Mouse (Mus musculus) limb, embryonic 10.5 days (tissue): Measurements from ENCODE around the gene Scgb1a1. TPM values are rescaled to one million over a fixed set of nuclear protein-coding genes. Genes with fewer than 3 reads are reported as not detected.
"Not testable (repeated sequence)": the region's sequence is repeated elsewhere in the genome, so short reads cannot be mapped to it uniquely, and the experiment has no call there.

Source experiments
- DNase-seq: peaks from one replicate; pipeline ENCODE4 v3.0.0-alpha.2; 2017; ENCODE audit warnings: low spot score
- H3K27ac ChIP-seq: fragments of 300-500 bp; sonication (generic); 2 replicates; pipeline ENCODE4 v1.5.1; 2016; ENCODE audit warnings: mild to moderate bottlenecking
- H3K27me3 ChIP-seq: fragments of 300-500 bp; sonication (generic); 2 replicates; pipeline ENCODE4 v1.6.1; 2016; ENCODE audit warnings: low read depth, mild to moderate bottlenecking; ENCODE audit not compliant: poor library complexity, severe bottlenecking
- H3K36me3 ChIP-seq: fragments of 300-500 bp; sonication (generic); 2 replicates; pipeline ENCODE4 v1.6.1; 2016; ENCODE audit warnings: mild to moderate bottlenecking, moderate library complexity
- H3K4me1 ChIP-seq: fragments of 300-500 bp; sonication (generic); 2 replicates; pipeline ENCODE4 v1.6.1; 2016
- H3K4me3 ChIP-seq: fragments of 300-500 bp; sonication (generic); 2 replicates; pipeline ENCODE4 v1.5.1; 2016; ENCODE audit warnings: mild to moderate bottlenecking, moderate library complexity
- H3K9me3 ChIP-seq: fragments of 300-500 bp; sonication (generic); replicated peaks from 2 replicates; pipeline ENCODE4 v1.6.1; 2016; ENCODE audit warnings: mild to moderate bottlenecking
- WGBS: fragments of 180-500 bp; shearing (Covaris S2); methylation state at CpG from one replicate; pipeline ENCODE4 v1.1.7; 2016; 5-methylcytosine and 5-hydroxymethylcytosine counted together
- polyA plus RNA-seq: library from polyadenylated mRNA; unstranded; fragments of >200 nt; fragmentation: Nextera tagmentation; extraction: Ambion mirVana; gene quantifications from 2 replicates; pipeline ENCODE4 v1.2.1, GENCODE M21; 2016

Gene Scgb1a1
- polyA plus RNA-seq, 1 experiment from 2014 or later: not detected

- Histone ChIP-seq H3K4me3 (no peak overlapping the region), H3K27ac (no peak overlapping the region), H3K27me3 (no peaks in the 10 kb centered on the region), H3K9me3 (no peaks in the 10 kb centered on the region), H3K36me3 (no peaks in the 10 kb centered on the region), H3K4me1 (peaks cover 7% of the 10 kb centered on the region)
- no peak for DNase-seq
Observed at GRCm38 (mm10) chr19:9057679-9058078, 30.1 kb downstream of the Scgb1a1 start.

DNA sequence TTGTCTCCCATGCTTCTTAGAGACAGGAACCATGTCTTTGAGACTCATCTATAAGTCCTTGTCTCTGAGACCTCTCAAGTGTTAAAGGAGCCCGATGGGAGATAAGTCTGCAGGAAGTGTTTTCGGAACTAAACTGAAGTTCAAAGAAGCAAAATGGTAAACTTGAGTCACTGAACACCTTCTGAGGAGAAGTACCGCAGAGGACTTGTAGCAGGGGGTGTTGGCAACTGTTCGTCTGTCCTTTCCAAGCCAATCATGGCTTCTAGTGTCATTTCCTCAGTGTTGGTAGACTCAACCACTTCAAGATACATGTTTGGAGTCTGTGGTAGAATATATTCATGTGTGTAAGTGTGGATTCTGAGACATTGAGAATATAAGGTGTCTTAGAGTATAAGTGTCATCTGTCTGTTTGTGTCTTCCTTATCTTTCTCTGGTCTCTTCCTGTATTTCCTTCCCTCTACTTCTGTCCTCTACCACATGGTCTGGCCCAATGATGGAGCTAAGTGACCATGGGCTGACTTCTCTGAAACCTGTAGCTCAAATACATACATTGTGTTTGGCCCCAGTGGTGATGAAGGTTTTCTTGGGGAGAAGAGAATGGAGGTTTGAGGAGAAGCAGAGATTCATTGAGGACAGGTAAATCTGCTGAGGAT lies 31.9 kb downstream of the Scgb1a1 start:
- 88% methylated on average over 4 of the region's 4 CpGs for WGBS
- Histone ChIP-seq H3K27ac (no peak overlapping the region), H3K4me3 (no peak overlapping the region), H3K36me3 (no peaks in the 10 kb centered on the region), H3K9me3 (no peaks in the 10 kb centered on the region), H3K27me3 (no peaks in the 10 kb centered on the region), H3K4me1 (peaks cover 9% of the 10 kb centered on the region)
- DNase-seq: no peak

DNA sequence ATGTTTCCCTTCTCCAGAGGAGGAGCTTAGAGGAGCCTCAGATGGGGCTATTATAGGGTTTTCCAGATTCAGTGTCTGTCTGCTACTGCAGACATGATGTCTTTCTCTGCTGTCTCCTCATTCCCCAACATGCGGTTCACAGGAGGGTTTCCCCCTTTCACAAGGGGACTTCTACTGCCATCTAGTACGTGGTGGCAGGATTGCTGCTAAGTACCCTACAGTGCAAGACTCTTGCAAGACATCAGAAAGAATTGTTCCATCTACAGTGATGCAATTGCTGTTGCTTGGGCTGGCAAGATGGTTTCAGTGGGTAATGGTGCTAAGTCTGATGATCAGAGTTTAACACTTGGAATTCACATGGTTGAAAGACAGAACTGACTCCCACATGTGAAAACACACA lies 32.6 kb downstream of the Scgb1a1 start:
- no peak overlapping the region for H3K27ac ChIP-seq
- peaks cover 9% of the 10 kb centered on the region for H3K4me1 ChIP-seq
- no peak for DNase-seq
- H3K27me3 ChIP-seq: no peaks in the 10 kb centered on the region
- 30% methylated on average over 2 of the region's 2 CpGs for WGBS
- no peaks in the 10 kb centered on the region for H3K36me3 ChIP-seq
- H3K4me3 ChIP-seq: no peak overlapping the region
- H3K9me3 ChIP-seq: no peaks in the 10 kb centered on the region

GRCm38 (mm10) chr19:9052803-9053431 lies 34.8 kb downstream of the Scgb1a1 start:
- H3K27me3 ChIP-seq: no peaks in the 10 kb centered on the region
- no peaks in the 10 kb centered on the region for H3K36me3 ChIP-seq
- no peaks in the 10 kb centered on the region for H3K9me3 ChIP-seq
- 42% methylated on average over 6 of the region's 6 CpGs for WGBS
- DNase-seq: no peak
- H3K4me1 ChIP-seq: peaks cover 9% of the 10 kb centered on the region
- no peak overlapping the region for H3K4me3 ChIP-seq
- H3K27ac ChIP-seq: peak overlapping the region; percentile 50; the same call in 1 of the 2 replicates

- WGBS: 91% methylated on average over 4 of the region's 4 CpGs
- not testable (repeated sequence) for H3K27me3 ChIP-seq, DNase-seq, H3K9me3 ChIP-seq, H3K4me3 ChIP-seq, H3K36me3 ChIP-seq, H3K27ac ChIP-seq
- peaks cover 13% of the 10 kb centered on the region for H3K4me1 ChIP-seq
Observed at GRCm38 (mm10) chr19:9051985-9052384, 35.8 kb downstream of the Scgb1a1 start.

DNA sequence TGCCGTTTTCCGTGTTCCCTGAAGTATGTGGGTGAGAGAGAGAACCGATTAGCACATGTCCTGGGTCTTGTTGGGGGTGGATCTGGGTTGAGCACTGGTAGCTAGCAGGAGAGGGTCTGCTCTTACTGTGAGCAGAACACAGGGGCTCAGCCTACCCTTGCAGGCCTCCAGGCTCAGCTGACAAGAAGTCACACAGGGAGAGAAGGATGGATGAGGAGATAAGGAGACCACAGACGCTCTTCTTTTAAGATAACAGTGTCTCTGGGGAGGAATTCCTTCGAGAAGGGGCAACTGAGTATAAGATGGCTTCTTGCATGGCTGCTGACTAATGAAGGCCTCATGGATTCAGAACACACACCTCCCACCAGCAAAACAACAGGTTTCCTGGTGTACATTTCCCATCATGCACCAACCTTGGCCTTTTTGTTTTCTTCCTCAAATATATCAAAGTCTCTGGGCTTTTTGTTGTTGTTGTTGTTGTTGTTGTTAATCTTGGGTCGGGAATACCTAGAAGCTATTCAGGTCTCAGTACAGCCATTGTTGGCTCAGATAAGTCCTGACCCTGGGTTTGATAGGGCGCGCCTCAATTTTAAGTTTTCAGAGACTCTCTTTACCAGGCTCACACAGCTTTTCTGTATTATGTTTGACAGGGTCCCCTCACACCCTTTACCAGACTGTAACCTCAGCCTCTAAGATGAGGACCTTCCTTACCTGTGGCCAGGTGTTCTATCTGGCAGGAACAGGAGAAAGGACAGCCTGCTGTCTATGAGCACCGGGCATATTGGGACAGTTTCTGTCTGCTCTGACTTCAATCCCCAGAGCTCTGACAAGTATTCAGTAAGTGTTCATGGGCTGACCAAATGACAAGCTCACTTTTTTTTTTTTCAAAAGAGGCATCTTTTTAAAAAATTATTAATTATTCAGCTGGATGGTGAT lies 37.2 kb downstream of the Scgb1a1 start:
- Histone ChIP-seq H3K36me3 (no peaks in the 10 kb centered on the region), H3K4me1 (peaks cover 13% of the 10 kb centered on the region), H3K27ac (no peak overlapping the region), H3K27me3 (no peaks in the 10 kb centered on the region), H3K4me3 (no peak overlapping the region), H3K9me3 (no peaks in the 10 kb centered on the region)
- no peak for DNase-seq
- WGBS: 65% methylated on average over 9 of the region's 9 CpGs

DNA sequence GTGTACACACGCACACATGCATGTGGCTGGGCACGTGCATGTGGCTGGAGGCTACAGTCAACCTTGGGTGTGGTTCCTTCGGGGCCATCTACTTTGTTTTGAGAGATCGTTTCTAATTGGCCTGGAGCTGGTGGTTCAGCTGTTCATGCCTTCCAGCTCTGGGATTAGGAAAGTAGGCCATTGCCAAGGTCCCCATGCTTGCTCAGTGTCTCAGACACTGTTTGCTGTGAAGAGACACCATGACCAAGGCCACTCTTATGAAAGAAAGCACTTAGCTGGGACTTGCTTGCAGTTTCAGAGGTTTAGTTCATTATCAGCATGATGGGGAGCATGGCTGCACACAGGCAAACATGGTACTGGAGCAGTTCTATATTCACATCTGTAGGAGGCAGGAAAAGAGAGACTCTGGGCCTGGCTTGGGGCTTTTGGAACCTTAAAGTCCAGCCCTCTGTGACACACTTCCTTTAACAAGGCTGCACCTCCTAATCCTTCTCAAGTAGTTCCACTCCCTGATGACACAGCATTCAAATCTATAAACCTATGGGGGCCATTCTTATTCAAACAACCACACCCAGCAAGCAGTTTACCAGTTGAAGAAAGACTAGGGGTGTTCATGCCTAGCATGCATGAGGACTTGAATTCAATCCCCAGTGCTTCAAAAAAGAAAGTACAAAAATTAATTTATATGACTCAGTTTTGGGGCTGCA lies 38.6 kb downstream of the Scgb1a1 start:
- DNase-seq: no peak
- WGBS: 95% methylated on average over 4 of the region's 4 CpGs
- H3K4me1 ChIP-seq: peaks cover 13% of the 10 kb centered on the region
- no peaks in the 10 kb centered on the region for H3K27me3 ChIP-seq
- no peak overlapping the region for H3K27ac ChIP-seq
- H3K4me3 ChIP-seq: no peak overlapping the region
- no peaks in the 10 kb centered on the region for H3K9me3 ChIP-seq
- H3K36me3 ChIP-seq: no peaks in the 10 kb centered on the region

DNA sequence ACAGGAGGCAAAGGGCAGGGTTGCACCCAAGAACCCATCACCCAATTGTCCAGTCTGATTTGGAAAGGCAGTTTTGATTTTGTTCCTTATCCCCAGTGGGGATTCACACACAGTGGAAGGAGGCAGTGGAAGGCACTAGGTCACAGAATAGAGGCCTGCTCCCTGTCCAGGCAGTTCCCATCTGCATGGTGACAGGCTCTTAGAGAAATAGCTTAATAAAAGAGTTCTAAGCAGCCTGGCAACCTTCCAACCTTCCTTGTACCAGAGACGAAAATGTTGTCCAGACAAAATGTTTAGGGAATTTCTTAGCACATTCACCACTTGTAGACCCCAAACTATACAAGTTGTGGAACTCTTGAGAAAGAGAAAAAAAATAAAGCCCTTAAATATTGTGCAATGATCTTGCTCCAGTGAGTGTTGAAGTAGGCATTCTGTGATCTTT lies 39.8 kb downstream of the Scgb1a1 start:
- Histone ChIP-seq H3K27ac (0 out of 2 replicates have a peak overlapping the region, but pooled peaks have one; percentile 34), H3K4me3 (no peak overlapping the region), H3K27me3 (no peaks in the 10 kb centered on the region), H3K4me1 (peaks cover 9% of the 10 kb centered on the region), H3K36me3 (no peaks in the 10 kb centered on the region), H3K9me3 (no peaks in the 10 kb centered on the region)
- no peak for DNase-seq
- WGBS: 86% methylated on average over 1 of the region's 1 CpGs

DNA sequence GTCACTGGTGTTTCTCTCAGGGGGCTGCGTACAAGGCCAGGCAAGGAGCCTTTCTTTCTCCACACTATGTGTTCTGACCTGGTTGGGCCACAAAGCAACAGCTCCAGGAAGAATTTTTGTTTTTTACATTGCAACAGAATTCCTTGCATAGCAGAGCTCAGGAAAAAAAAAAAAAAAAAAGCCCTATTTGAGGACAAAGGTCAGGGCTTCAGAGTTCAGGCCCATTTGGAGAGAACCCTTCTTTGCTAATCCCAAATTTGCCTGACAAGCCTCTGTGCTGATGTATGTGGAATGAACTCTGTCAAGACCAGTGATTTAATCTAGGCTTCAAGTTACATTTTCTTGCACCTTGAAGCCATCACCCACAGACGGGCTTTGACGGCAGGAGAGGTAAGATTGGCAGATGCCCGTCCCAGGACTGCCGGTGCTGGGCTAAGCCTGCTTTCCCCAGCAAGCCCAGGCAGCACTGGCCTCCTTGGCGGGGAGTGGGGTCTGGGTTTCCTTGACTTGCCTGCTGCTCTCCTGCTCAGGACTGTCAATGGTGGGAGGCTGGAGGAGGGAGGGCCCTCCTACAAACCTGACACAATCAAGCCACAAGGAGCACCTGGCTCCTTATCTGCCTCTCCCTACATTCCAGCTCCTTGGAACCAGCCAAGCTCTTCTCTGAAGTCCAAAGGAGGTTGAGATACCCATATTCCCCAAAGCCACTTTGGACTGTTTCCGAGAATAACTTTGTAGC lies 40.4 kb downstream of the Scgb1a1 start:
- Histone ChIP-seq H3K27ac (0 out of 2 replicates have a peak overlapping the region, but pooled peaks have one; percentile 34), H3K9me3 (no peaks in the 10 kb centered on the region), H3K27me3 (no peaks in the 10 kb centered on the region), H3K36me3 (no peaks in the 10 kb centered on the region), H3K4me1 (peaks cover 4% of the 10 kb centered on the region), H3K4me3 (no peak overlapping the region)
- no peak for DNase-seq
- 67% methylated on average over 7 of the region's 7 CpGs for WGBS

DNA sequence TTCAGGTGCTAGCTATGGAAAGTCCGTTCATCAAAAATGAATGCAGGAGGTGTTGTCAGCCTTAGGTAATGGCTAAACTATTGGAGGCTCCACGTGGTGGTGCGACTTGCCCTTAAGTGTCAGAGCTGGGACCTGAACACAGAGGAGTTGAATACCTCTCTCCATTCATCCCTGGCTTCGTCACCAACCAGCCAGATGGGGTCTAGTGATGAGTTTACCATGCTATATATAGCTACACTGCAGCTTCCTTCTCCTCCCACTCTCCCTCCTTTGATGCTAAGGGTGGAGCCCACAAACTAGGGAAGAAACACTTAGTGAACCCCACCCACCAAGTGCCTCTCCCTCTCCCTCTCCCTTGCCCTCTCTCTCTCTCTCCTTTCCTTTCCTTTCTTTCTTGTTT lies 43.5 kb downstream of the Scgb1a1 start:
- H3K4me1 ChIP-seq: peaks cover 4% of the 10 kb centered on the region
- no peak overlapping the region for H3K4me3 ChIP-seq
- H3K9me3 ChIP-seq: no peaks in the 10 kb centered on the region
- H3K27me3 ChIP-seq: no peaks in the 10 kb centered on the region
- 76% methylated on average over 4 of the region's 4 CpGs for WGBS
- no peak overlapping the region for H3K27ac ChIP-seq
- no peak for DNase-seq
- no peaks in the 10 kb centered on the region for H3K36me3 ChIP-seq

- Histone ChIP-seq H3K36me3 (no peaks in the 10 kb centered on the region), H3K27ac (no peak overlapping the region), H3K27me3 (no peaks in the 10 kb centered on the region), H3K4me1 (peaks cover 4% of the 10 kb centered on the region), H3K9me3 (no peaks in the 10 kb centered on the region), H3K4me3 (no peak overlapping the region)
- WGBS: 98% methylated on average over 1 of the region's 1 CpGs
- DNase-seq: no peak
Observed at GRCm38 (mm10) chr19:9043123-9043522, 44.6 kb downstream of the Scgb1a1 start.

GRCm38 (mm10) chr19:9041074-9041473 lies 46.7 kb downstream of the Scgb1a1 start:
- Histone ChIP-seq H3K9me3 (no peaks in the 10 kb centered on the region), H3K4me1 (no peaks in the 10 kb centered on the region), H3K36me3 (no peaks in the 10 kb centered on the region), H3K27me3 (no peaks in the 10 kb centered on the region), H3K27ac (no peak overlapping the region), H3K4me3 (no peak overlapping the region)
- no peak for DNase-seq
